Mouse (Mus musculus): ENCODE measurements around the gene Zmym4. TPM values are rescaled to one million over a fixed set of nuclear protein-coding genes. Genes with fewer than 3 reads are reported as not detected.
"Not testable (repeated sequence)": the region's sequence is repeated elsewhere in the genome, so short reads cannot be mapped to it uniquely, and the experiment has no call there.

The Zmym4 gene
- polyA plus RNA-seq, 1 experiment from 2014 or later, result 21.8 TPM

- no peak for DNase-seq
- Histone ChIP-seq H3K27me3 (ENCODE audit: insufficient read depth, low read length) (no peaks in the 10 kb centered on the region), H3K36me3 (ENCODE audit: insufficient read depth) (no peaks in the 10 kb centered on the region), H3K9me3 (ENCODE audit: low read depth, low read length) (no peaks in the 10 kb centered on the region), H3K4me3 (ENCODE audit: low read depth, low read length) (no peak overlapping the region), H3K9ac (no peak overlapping the region), H3K4me2 (no peak overlapping the region), H3K27ac (ENCODE audit: low read depth) (no peak overlapping the region), H3K4me1 (ENCODE audit: insufficient read depth) (no peaks in the 10 kb centered on the region)
- 60% methylated on average over 5 of the region's 5 CpGs for WGBS
- peak; percentile 52 for TF ChIP-seq CTCF (IDR thresholded peaks at IDR 0.05; ENCODE audit: low read depth)
- ATAC-seq (ENCODE audit: insufficient read depth), result no peak
Measured at GRCm38 (mm10) chr4:126992356-126992755, 24.4 kb upstream of the Zmym4 start.

DNA sequence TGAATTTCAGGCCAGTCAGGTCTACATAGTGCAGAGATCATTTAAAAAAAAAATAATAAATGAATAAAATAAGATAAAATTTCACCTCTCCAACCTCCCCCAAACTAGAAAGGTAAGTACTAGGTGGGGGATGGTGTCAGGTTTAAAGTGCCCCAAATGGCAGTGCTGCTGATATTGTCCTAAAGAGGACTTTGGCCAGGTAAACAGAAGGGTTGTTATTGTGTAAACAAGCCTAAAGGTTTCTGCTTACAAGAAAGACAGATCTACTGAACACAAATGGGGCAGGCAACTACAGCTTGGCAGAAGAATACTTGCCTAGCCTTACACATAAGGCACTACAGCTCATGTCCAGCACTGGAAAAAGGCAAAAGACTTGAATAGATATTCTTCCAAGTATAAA lies 22.6 kb upstream of the Zmym4 start:
- no peak for TF ChIP-seq CTCF (IDR thresholded peaks at IDR 0.05; ENCODE audit: low read depth)
- Histone ChIP-seq H3K27ac (ENCODE audit: low read depth) (no peak overlapping the region), H3K27me3 (ENCODE audit: insufficient read depth, low read length) (no peaks in the 10 kb centered on the region), H3K4me3 (ENCODE audit: low read depth, low read length) (no peak overlapping the region), H3K9me3 (ENCODE audit: low read depth, low read length) (no peaks in the 10 kb centered on the region), H3K4me1 (ENCODE audit: insufficient read depth) (no peaks in the 10 kb centered on the region), H3K4me2 (no peak overlapping the region), H3K9ac (no peak overlapping the region), H3K36me3 (ENCODE audit: insufficient read depth) (no peaks in the 10 kb centered on the region)
- DNase-seq (no peak), ATAC-seq (ENCODE audit: insufficient read depth) (no peak)

- no peaks in the 10 kb centered on the region for H3K9me3 ChIP-seq (ENCODE audit: low read depth, low read length)
- no peak for ATAC-seq (ENCODE audit: insufficient read depth)
- no peak overlapping the region for H3K4me2 ChIP-seq
Measured at GRCm38 (mm10) chr4:126988503-126988902, 20.6 kb upstream of the Zmym4 start.

DNA sequence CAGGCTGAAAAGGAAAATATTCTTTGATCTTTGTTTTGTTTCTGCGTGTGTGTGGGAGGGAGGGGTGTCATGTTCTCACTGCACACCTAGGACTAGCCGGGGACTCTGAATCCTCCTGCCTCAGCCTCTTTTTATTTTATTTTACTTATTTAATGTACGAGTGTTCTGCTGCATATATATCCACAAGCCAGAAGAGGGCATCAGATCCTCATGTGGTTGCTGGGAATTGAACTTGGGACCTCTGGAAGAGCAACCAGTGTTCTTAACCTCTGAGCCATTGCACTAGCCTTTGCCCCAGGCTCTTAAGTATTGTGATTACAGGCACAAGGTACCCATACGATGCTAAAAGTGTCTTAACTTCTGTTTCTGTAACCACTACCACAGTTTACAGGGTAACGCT lies 18.8 kb upstream of the Zmym4 start:
- TF ChIP-seq CTCF (IDR thresholded peaks at IDR 0.05; ENCODE audit: low read depth), result no peak
- Histone ChIP-seq H3K27ac (ENCODE audit: low read depth) (no peak overlapping the region), H3K4me2 (no peak overlapping the region), H3K4me3 (ENCODE audit: low read depth, low read length) (no peak overlapping the region), H3K9me3 (ENCODE audit: low read depth, low read length) (no peaks in the 10 kb centered on the region), H3K27me3 (ENCODE audit: insufficient read depth, low read length) (no peaks in the 10 kb centered on the region), H3K4me1 (ENCODE audit: insufficient read depth) (no peaks in the 10 kb centered on the region), H3K36me3 (ENCODE audit: insufficient read depth) (no peaks in the 10 kb centered on the region), H3K9ac (no peak overlapping the region)
- ATAC-seq (ENCODE audit: insufficient read depth) (no peak), DNase-seq (no peak)
- WGBS, result 83% methylated on average over 5 of the region's 5 CpGs

More at GRCm38 (mm10) chr4:126988503-126988902, 20.6 kb upstream of the Zmym4 start:
- no peak for DNase-seq
- Histone ChIP-seq H3K36me3 (ENCODE audit: insufficient read depth) (no peaks in the 10 kb centered on the region), H3K9ac (no peak overlapping the region), H3K27ac (ENCODE audit: low read depth) (no peak overlapping the region), H3K27me3 (ENCODE audit: insufficient read depth, low read length) (no peaks in the 10 kb centered on the region), H3K4me1 (ENCODE audit: insufficient read depth) (no peaks in the 10 kb centered on the region), H3K4me3 (ENCODE audit: low read depth, low read length) (no peak overlapping the region)
- TF ChIP-seq CTCF (IDR thresholded peaks at IDR 0.05; ENCODE audit: low read depth), result no peak
- 72% methylated on average over 4 of the region's 4 CpGs for WGBS

DNA sequence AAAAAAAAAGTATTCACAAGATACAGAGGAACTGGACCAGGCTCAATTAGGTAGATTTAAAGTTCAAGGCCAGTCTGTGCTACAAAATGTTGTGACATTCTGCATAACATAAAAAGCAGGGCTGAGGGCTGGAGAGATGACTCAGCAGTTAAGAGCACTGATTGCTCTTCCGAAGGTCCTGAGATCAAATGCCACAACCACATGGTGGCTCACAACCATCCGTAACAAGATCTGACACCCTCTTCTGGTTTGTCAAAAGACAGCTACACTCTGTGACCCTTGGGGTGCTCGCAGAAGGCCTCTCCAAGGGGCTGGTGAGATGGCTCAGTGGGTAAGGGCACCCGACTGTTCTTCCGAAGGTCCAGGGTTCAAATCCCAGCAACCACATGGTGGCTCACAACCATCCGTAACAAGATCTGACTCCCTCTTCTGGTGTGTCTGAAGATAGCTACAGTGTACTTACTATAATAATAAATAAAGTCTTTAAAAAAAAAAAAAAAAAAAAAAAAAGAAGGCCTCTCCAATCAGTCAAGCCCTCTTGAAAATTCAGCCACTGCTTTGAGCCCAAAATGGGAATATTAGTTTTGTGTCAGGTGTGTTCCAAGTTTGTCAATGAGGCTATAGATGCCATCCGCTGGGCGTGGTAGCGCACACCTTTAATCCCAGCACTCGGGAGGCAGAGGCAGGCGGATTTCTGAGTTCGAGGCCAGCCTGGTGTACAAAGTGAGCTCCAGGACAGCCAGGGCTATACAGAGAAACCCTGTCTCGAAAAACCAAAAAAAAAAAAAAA lies 16.0 kb upstream of the Zmym4 start:
- not testable (repeated sequence) for H3K9me3 ChIP-seq (ENCODE audit: low read depth, low read length); H3K4me3 ChIP-seq (ENCODE audit: low read depth, low read length); ATAC-seq (ENCODE audit: insufficient read depth); H3K27ac ChIP-seq (ENCODE audit: low read depth); H3K4me2 ChIP-seq; DNase-seq; H3K9ac ChIP-seq; H3K36me3 ChIP-seq (ENCODE audit: insufficient read depth); H3K27me3 ChIP-seq (ENCODE audit: insufficient read depth, low read length); H3K4me1 ChIP-seq (ENCODE audit: insufficient read depth)
- 78% methylated on average over 11 of the region's 13 CpGs for WGBS

DNA sequence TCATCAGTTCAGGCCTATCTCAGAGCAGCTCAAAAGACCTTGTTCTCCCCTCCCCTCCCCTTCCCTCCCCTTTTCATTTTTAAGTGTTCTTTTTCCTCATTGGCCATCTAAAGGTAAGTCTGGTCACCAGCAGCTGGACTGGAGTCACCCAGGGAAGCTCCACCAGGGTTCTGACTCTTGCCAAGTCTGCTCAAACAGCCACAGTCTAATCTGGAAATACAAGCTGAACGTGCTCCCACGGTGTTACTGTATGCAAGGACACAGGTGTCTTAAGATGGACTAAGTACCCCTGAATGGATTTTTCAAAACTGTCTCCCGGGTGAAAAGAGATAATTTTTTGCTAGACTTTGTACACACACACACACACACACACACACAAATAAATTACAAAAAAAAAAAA lies 15.4 kb upstream of the Zmym4 start:
- Histone ChIP-seq H3K9ac (no peak overlapping the region), H3K27ac (ENCODE audit: low read depth) (no peak overlapping the region), H3K36me3 (ENCODE audit: insufficient read depth) (no peaks in the 10 kb centered on the region), H3K4me1 (ENCODE audit: insufficient read depth) (no peaks in the 10 kb centered on the region), H3K9me3 (ENCODE audit: low read depth, low read length) (no peaks in the 10 kb centered on the region), H3K4me3 (ENCODE audit: low read depth, low read length) (no peak overlapping the region), H3K27me3 (ENCODE audit: insufficient read depth, low read length) (no peaks in the 10 kb centered on the region), H3K4me2 (no peak overlapping the region)
- WGBS, result 47% methylated on average over 3 of the region's 3 CpGs
- no peak for TF ChIP-seq CTCF (IDR thresholded peaks at IDR 0.05; ENCODE audit: low read depth)
- ATAC-seq (ENCODE audit: insufficient read depth), result no peak
- no peak for DNase-seq

- no peak overlapping the region for H3K4me2 ChIP-seq
- no peaks in the 10 kb centered on the region for H3K9me3 ChIP-seq (ENCODE audit: low read depth, low read length)
- no peaks in the 10 kb centered on the region for H3K4me1 ChIP-seq (ENCODE audit: insufficient read depth)
- no peak for ATAC-seq (ENCODE audit: insufficient read depth)
- H3K9ac ChIP-seq, result no peak overlapping the region
- 71% methylated on average over 3 of the region's 3 CpGs for WGBS
- TF ChIP-seq CTCF (IDR thresholded peaks at IDR 0.05; ENCODE audit: low read depth), result 0 out of 2 replicates have a peak, but pooled peaks have one; percentile 1
- H3K27ac ChIP-seq (ENCODE audit: low read depth), result no peak overlapping the region
- peak; percentile 36 for DNase-seq
- H3K36me3 ChIP-seq (ENCODE audit: insufficient read depth), result no peaks in the 10 kb centered on the region
- no peak overlapping the region for H3K4me3 ChIP-seq (ENCODE audit: low read depth, low read length)
- no peaks in the 10 kb centered on the region for H3K27me3 ChIP-seq (ENCODE audit: insufficient read depth, low read length)
Measured at GRCm38 (mm10) chr4:126978706-126979105, 10.8 kb upstream of the Zmym4 start.
